ENCODE assay signal across 9 mouse cellular contexts in the genomic region with DNA sequence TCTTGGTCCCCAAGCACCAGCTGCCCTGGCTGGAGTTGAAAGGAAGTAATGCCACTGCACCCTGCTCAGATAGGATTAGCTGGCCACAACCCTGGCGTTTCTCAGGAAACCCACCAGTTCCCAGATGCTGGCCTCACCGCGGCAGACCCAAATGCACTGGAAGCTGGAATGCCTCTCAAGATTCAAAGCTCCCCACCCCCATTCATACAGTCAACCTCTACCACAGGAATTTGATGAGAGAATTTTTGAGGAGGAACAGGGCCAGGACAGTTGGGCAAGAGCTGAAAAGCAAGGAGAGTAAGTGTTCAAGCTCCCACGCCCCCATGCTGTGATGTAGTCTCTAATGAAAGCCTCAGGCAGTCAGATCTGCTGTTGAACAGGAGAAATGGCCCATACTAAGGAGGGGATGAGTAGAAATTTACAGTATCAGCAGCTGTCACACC. TPM values are rescaled to one million over a fixed set of nuclear protein-coding genes. Genes with fewer than 3 reads are reported as not detected.
DNase-seq lines count a peak whose midpoint lies in the region; ATAC-seq and TF ChIP-seq lines count a peak whose summit lies in the region.
"Had no signal": no experiment of that assay in that cellular context is flagged by ENCODE, and none has a peak within 500 bp of the region (broad histone marks: within the 10 kb centered on the region; RNA-seq: fewer than 3 reads in every experiment).

No protein-coding gene starts in this region.

- DNase-seq in forebrain, embryonic 10.5 days (ENCODE audit: extremely low spot score, low spot score), result no peak
- no peak for DNase-seq in forebrain, postnatal 0 days
- DNase-seq in B cell, adult 2 months, result no peak
- DNase-seq in adrenal gland, adult 2 months, result no peak

- H3K4me2 ChIP-seq in forebrain, postnatal 0 days (ENCODE audit: low read depth), result no peak overlapping the region
- H3K4me2 ChIP-seq in forebrain, embryonic 16.5 days (ENCODE audit: low read length), result no peak overlapping the region
- peak overlapping the region; percentile 69 for H3K4me2 ChIP-seq in lung, embryonic 15.5 days

- H3K9ac ChIP-seq in forebrain, postnatal 0 days, result no peak overlapping the region
- no peak overlapping the region for H3K9ac ChIP-seq in forebrain, embryonic 16.5 days (replicated peaks; ENCODE audit: low read depth, low read length)
- no peak overlapping the region for H3K9ac ChIP-seq in lung, embryonic 15.5 days

- TF ChIP-seq CTCF in forebrain, postnatal 0 days (IDR thresholded peaks at IDR 0.05; ENCODE audit: low read depth), result no peak
- no peak for TF ChIP-seq CTCF in E14TG2a.4 (conservative IDR thresholded peaks at IDR 0.05; ENCODE audit: low read length)

- ATAC-seq in forebrain, postnatal 0 days, result no peak
- ATAC-seq in forebrain, embryonic 16.5 days, result 0 out of 2 replicates have a peak, but pooled peaks have one; percentile 18
- ATAC-seq in lung, embryonic 15.5 days (ENCODE audit: borderline replicate concordance, extremely low read depth, low FRiP score, low TSS enrichment), result peak; percentile 43; the same call in 1 of the 2 replicates
- ATAC-seq in frontal cortex, adult (ENCODE audit: low TSS enrichment), result no peak

- H3K9me3 ChIP-seq in forebrain, embryonic 10.5 days, result no peaks in the 10 kb centered on the region
- H3K9me3 ChIP-seq in forebrain, postnatal 0 days (ENCODE audit: low read length), result no peaks in the 10 kb centered on the region
- peaks cover 10% of the 10 kb centered on the region for H3K9me3 ChIP-seq in E14TG2a.4 (ENCODE audit: low read length)
- H3K9me3 ChIP-seq in forebrain, embryonic 16.5 days (ENCODE audit: control insufficient read depth, low read length), result no peaks in the 10 kb centered on the region
- H3K9me3 ChIP-seq in lung, embryonic 15.5 days, result no peaks in the 10 kb centered on the region

- no peaks in the 10 kb centered on the region; the same call in 1 of the 2 replicates for H3K27me3 ChIP-seq in forebrain, embryonic 10.5 days (ENCODE audit: poor library complexity, severe bottlenecking)
- H3K27me3 ChIP-seq in forebrain, postnatal 0 days (ENCODE audit: insufficient read depth, low read length), result no peaks in the 10 kb centered on the region
- H3K27me3 ChIP-seq in E14TG2a.4 (ENCODE audit: insufficient read depth, low read length), result peaks cover 38% of the 10 kb centered on the region
- H3K27me3 ChIP-seq in forebrain, embryonic 16.5 days (replicated peaks; ENCODE audit: control insufficient read depth, insufficient read depth, low read length), result no peaks in the 10 kb centered on the region
- H3K27me3 ChIP-seq in lung, embryonic 15.5 days, result no peaks in the 10 kb centered on the region

- peaks cover 16% of the 10 kb centered on the region for H3K4me1 ChIP-seq in forebrain, embryonic 10.5 days
- H3K4me1 ChIP-seq in forebrain, postnatal 0 days (ENCODE audit: insufficient read depth), result no peaks in the 10 kb centered on the region
- H3K4me1 ChIP-seq in E14TG2a.4 (replicated peaks; ENCODE audit: low read depth, low read length), result peaks cover 24% of the 10 kb centered on the region
- peaks cover 9% of the 10 kb centered on the region for H3K4me1 ChIP-seq in forebrain, embryonic 16.5 days (replicated peaks; ENCODE audit: control insufficient read depth, insufficient read depth, low read length)
- peaks cover 13% of the 10 kb centered on the region for H3K4me1 ChIP-seq in lung, embryonic 15.5 days

- 30% methylated on average over 4 of the region's 4 CpGs for WGBS in forebrain, embryonic 10.5 days
- 20% methylated on average over 4 of the region's 4 CpGs for WGBS in forebrain, postnatal 0 days
- WGBS in forebrain, embryonic 16.5 days, result 16% methylated on average over 4 of the region's 4 CpGs
- WGBS in lung, embryonic 15.5 days, result 19% methylated on average over 4 of the region's 4 CpGs

- H3K4me3 ChIP-seq in forebrain, embryonic 10.5 days, result peak overlapping the region; percentile 46; the same call in 1 of the 2 replicates
- H3K4me3 ChIP-seq in forebrain, postnatal 0 days (ENCODE audit: low read depth, low read length), result no peak overlapping the region
- 0 out of 2 replicates have a peak overlapping the region, but pooled peaks have one; percentile 66 for H3K4me3 ChIP-seq in E14TG2a.4 (replicated peaks; ENCODE audit: low read length)
- no peak overlapping the region for H3K4me3 ChIP-seq in forebrain, embryonic 16.5 days (replicated peaks; ENCODE audit: low read length)
- no peak overlapping the region for H3K4me3 ChIP-seq in lung, embryonic 15.5 days

- H3K27ac ChIP-seq in forebrain, embryonic 10.5 days, result peak overlapping the region; percentile 83
- H3K27ac ChIP-seq in forebrain, postnatal 0 days (ENCODE audit: low read depth, low read length), result no peak overlapping the region
- no peak overlapping the region for H3K27ac ChIP-seq in forebrain, embryonic 16.5 days (ENCODE audit: low read length)
- H3K27ac ChIP-seq in lung, embryonic 15.5 days, result no peak overlapping the region

- peaks cover 3% of the 10 kb centered on the region for H3K36me3 ChIP-seq in forebrain, embryonic 10.5 days (replicated peaks)
- no peaks in the 10 kb centered on the region for H3K36me3 ChIP-seq in forebrain, postnatal 0 days (ENCODE audit: insufficient read depth)
- H3K36me3 ChIP-seq in E14TG2a.4 (ENCODE audit: insufficient read depth, low read length), result peaks cover 5% of the 10 kb centered on the region; the same call in 1 of the 2 replicates
- H3K36me3 ChIP-seq in forebrain, embryonic 16.5 days (ENCODE audit: control insufficient read depth, insufficient read depth), result no peaks in the 10 kb centered on the region
- no peaks in the 10 kb centered on the region for H3K36me3 ChIP-seq in lung, embryonic 15.5 days

RNA-seq across cellular contexts. Expression of a gene that starts 9.8 kb away (rescaled TPM):
- 206 and 209 TPM in 2 replicates for polyA plus RNA-seq in forebrain, embryonic 10.5 days (2016; fragmentation: Nextera tagmentation; extraction: Ambion mirVana)
- total RNA-seq in forebrain, postnatal 0 days (2014; rRNA removed), result 116 and 122 TPM in 2 replicates
- 122 and 129 TPM in 2 replicates for polyA plus RNA-seq in forebrain, postnatal 0 days (2015; fragmentation: Nextera tagmentation; extraction: Ambion mirVana)
- polyA plus RNA-seq in forebrain, embryonic 16.5 days (2015; fragmentation: Nextera tagmentation; extraction: Ambion mirVana), result 150 and 153 TPM in 2 replicates
- polyA plus RNA-seq in lung, embryonic 15.5 days (2015; fragmentation: Nextera tagmentation; extraction: Ambion mirVana), result 163 and 164 TPM in 2 replicates
- total RNA-seq in adrenal gland, adult 2 months (2021), result 100 to 1,000 TPM in 1 of 2 experiments, 10 to 100 TPM in 1; 88.6 to 107 TPM
- 25.7 and 29.2 TPM in 2 replicates for polyA plus RNA-seq in adrenal gland, adult 2 months (2012; rRNA removed)

RNA-seq across cellular contexts. Expression of a gene that starts 37.9 kb away (rescaled TPM):
- polyA plus RNA-seq in forebrain, embryonic 10.5 days (2016; fragmentation: Nextera tagmentation; extraction: Ambion mirVana), result not detected in 2 replicates
- total RNA-seq in forebrain, postnatal 0 days (2014; rRNA removed), result 0.08 and 0.24 TPM in 2 replicates
- polyA plus RNA-seq in forebrain, postnatal 0 days (2015; fragmentation: Nextera tagmentation; extraction: Ambion mirVana), result 0.10 and 0.23 TPM in 2 replicates
- 0.26 TPM in 1 of 2 replicates, not detected in the other for polyA plus RNA-seq in forebrain, embryonic 16.5 days (2015; fragmentation: Nextera tagmentation; extraction: Ambion mirVana)
- polyA plus RNA-seq in lung, embryonic 15.5 days (2015; fragmentation: Nextera tagmentation; extraction: Ambion mirVana), result 0.14 and 0.24 TPM in 2 replicates
- total RNA-seq in adrenal gland, adult 2 months (2021), result not detected
- polyA plus RNA-seq in adrenal gland, adult 2 months (2012; rRNA removed), result not detected in 2 replicates
- polyA plus RNA-seq: small intestine, adult 2 months had no signal

RNA-seq across cellular contexts. Expression of a gene that starts 38.0 kb away (rescaled TPM):
- 1.1 and 1.9 TPM in 2 replicates for polyA plus RNA-seq in forebrain, embryonic 10.5 days (2016; fragmentation: Nextera tagmentation; extraction: Ambion mirVana)
- 12.2 and 14.2 TPM in 2 replicates for total RNA-seq in forebrain, postnatal 0 days (2014; rRNA removed)
- polyA plus RNA-seq in forebrain, postnatal 0 days (2015; fragmentation: Nextera tagmentation; extraction: Ambion mirVana), result 3.6 and 4.0 TPM in 2 replicates
- 4.4 and 5.2 TPM in 2 replicates for polyA plus RNA-seq in forebrain, embryonic 16.5 days (2015; fragmentation: Nextera tagmentation; extraction: Ambion mirVana)
- polyA plus RNA-seq in lung, embryonic 15.5 days (2015; fragmentation: Nextera tagmentation; extraction: Ambion mirVana), result 0.20 and 0.64 TPM in 2 replicates
- under 1 TPM; 0.40 to 0.90 TPM for total RNA-seq in adrenal gland, adult 2 months (2021)
- 1.6 and 3.8 TPM in 2 replicates for polyA plus RNA-seq in adrenal gland, adult 2 months (2012; rRNA removed)

RNA-seq across cellular contexts. Expression of a gene that starts 43.5 kb away (rescaled TPM):
- polyA plus RNA-seq in forebrain, embryonic 10.5 days (2016; fragmentation: Nextera tagmentation; extraction: Ambion mirVana), result 12.2 and 13.8 TPM in 2 replicates
- total RNA-seq in forebrain, postnatal 0 days (2014; rRNA removed), result 39.9 and 44.5 TPM in 2 replicates
- 6.0 and 9.8 TPM in 2 replicates for polyA plus RNA-seq in forebrain, postnatal 0 days (2015; fragmentation: Nextera tagmentation; extraction: Ambion mirVana)
- 16.3 and 17.1 TPM in 2 replicates for polyA plus RNA-seq in forebrain, embryonic 16.5 days (2015; fragmentation: Nextera tagmentation; extraction: Ambion mirVana)
- 10.8 and 11.7 TPM in 2 replicates for polyA plus RNA-seq in lung, embryonic 15.5 days (2015; fragmentation: Nextera tagmentation; extraction: Ambion mirVana)
- 10 to 100 TPM; 24.5 to 36.6 TPM for total RNA-seq in adrenal gland, adult 2 months (2021)
- 21.8 and 50.3 TPM in 2 replicates for polyA plus RNA-seq in adrenal gland, adult 2 months (2012; rRNA removed)

Comparison
In these comparisons a context has a peak if more than half of its experiments do, and no peak if none do; other contexts are left out.
1. H3K4me3 ChIP-seq: peak in forebrain, embryonic 10.5 days (single experiment) and E14TG2a.4 (single experiment); none in forebrain, postnatal 0 days (single experiment), forebrain, embryonic 16.5 days (single experiment) and lung, embryonic 15.5 days (single experiment).
2. ATAC-seq: peak in forebrain, embryonic 16.5 days (single experiment) and lung, embryonic 15.5 days (single experiment); none in forebrain, postnatal 0 days (single experiment) and frontal cortex, adult (single experiment).